Mouse (Mus musculus) limb, embryonic 14.5 days (tissue): ENCODE measurements around the gene Hcn4. TPM values are rescaled to one million over a fixed set of nuclear protein-coding genes. Genes with fewer than 3 reads are reported as not detected.
A peak's percentile ranks its signal among the peaks of the same experiment; 100 is the strongest.

ENCODE experiments used
- ATAC-seq: fragments of 200-750 bp; cut with Nextera tagmentation; 2 replicates; pipeline ENCODE4 v1.8.0; 2017; ENCODE audit warnings: low read depth, moderate number of reproducible peaks, moderate TSS enrichment; ENCODE audit not compliant: low FRiP score
- DNase-seq: peaks from one replicate; pipeline ENCODE4 v3.0.0-alpha.2; 2015; ENCODE audit warnings: low spot score
- H3K27ac ChIP-seq: fragments of 300-500 bp; sonication (generic); replicated peaks from 2 replicates; pipeline ENCODE4 v1.5.1; 2014; ENCODE audit warnings: low read depth, mild to moderate bottlenecking, low read length, moderate library complexity, mixed read lengths
- H3K27me3 ChIP-seq: fragments of 300-500 bp; sonication (generic); 2 replicates; pipeline ENCODE4 v1.6.1; 2014; ENCODE audit warnings: low read length, mixed read lengths; ENCODE audit not compliant: control insufficient read depth, insufficient read depth
- H3K36me3 ChIP-seq: fragments of 300-500 bp; sonication (generic); 2 replicates; pipeline ENCODE4 v1.6.1; 2014; ENCODE audit warnings: mild to moderate bottlenecking, low read length, moderate library complexity, mixed read lengths; ENCODE audit not compliant: control insufficient read depth, insufficient read depth
- H3K4me1 ChIP-seq: fragments of 300-500 bp; sonication (generic); 2 replicates; pipeline ENCODE4 v1.6.1; 2014; ENCODE audit warnings: antibody characterized with exemption, low read length, mixed read lengths; ENCODE audit not compliant: control insufficient read depth, insufficient read depth
- H3K4me2 ChIP-seq: fragments of 300-500 bp; sonication (generic); replicated peaks from 2 replicates; pipeline ENCODE4 v1.6.1; 2014; ENCODE audit warnings: low read depth, mild to moderate bottlenecking, low read length, moderate library complexity; ENCODE audit not compliant: severe bottlenecking
- H3K4me3 ChIP-seq: fragments of 300-500 bp; sonication (generic); replicated peaks from 2 replicates; pipeline ENCODE4 v1.5.1; 2014; ENCODE audit warnings: low read length
- H3K9ac ChIP-seq: fragments of 300-500 bp; sonication (generic); 2 replicates; pipeline ENCODE4 v1.6.1; 2014; ENCODE audit warnings: mild to moderate bottlenecking, low read depth, low read length, moderate library complexity; ENCODE audit not compliant: severe bottlenecking
- H3K9me3 ChIP-seq: fragments of 300-500 bp; sonication (generic); 2 replicates; pipeline ENCODE4 v1.6.1; 2016; ENCODE audit warnings: low read length; ENCODE audit not compliant: control insufficient read depth
- POLR2A ChIP-seq: fragments of 200-500 bp; IDR thresholded peaks from 2 replicates; pipeline ENCODE4 v1.8.0; 2012; ENCODE audit warnings: inconsistent platforms, mild to moderate bottlenecking, moderate library complexity, borderline replicate concordance; ENCODE audit not compliant: insufficient read depth, insufficient read length; ENCODE audit errors: extremely low read depth
- WGBS: fragments of 180-500 bp; shearing (Covaris S2); extraction: QIAGEN DNeasy Blood & Tissue Kit; methylation state at CpG from one replicate; pipeline ENCODE4 v1.1.7; 2014; 5-methylcytosine and 5-hydroxymethylcytosine counted together
- polyA plus RNA-seq, 2 experiments: library from polyadenylated mRNA; depleted of rRNA in 1 of 2; stranded (reverse) in 1 of 2; unstranded in 1 of 2; fragments of >200 nt; fragmentation: Nextera tagmentation in 1 of 2; extraction: Ambion mirVana in 1 of 2; gene quantifications; 2 replicates each; pipeline versions ENCODE4 v1.2.1 to v1.2.3; 2012 to 2014

The Hcn4 gene
- polyA plus RNA-seq, 2 experiments: 0.25 to 1.2 TPM

GRCm38 (mm10) chr9:58899602-58900001, 76.4 kb downstream of the Hcn4 start:
- DNase-seq (no peak), ATAC-seq (no peak)
- Histone ChIP-seq H3K36me3 (peaks cover 55% of the 10 kb centered on the region), H3K4me1 (no peaks in the 10 kb centered on the region), H3K27me3 (no peaks in the 10 kb centered on the region), H3K9me3 (no peaks in the 10 kb centered on the region), H3K27ac (no peak overlapping the region), H3K4me2 (no peak overlapping the region), H3K4me3 (no peak overlapping the region), H3K9ac (no peak overlapping the region)
- no peak for TF ChIP-seq POLR2A

- Histone ChIP-seq H3K9ac (no peak overlapping the region), H3K27me3 (no peaks in the 10 kb centered on the region), H3K4me2 (no peak overlapping the region), H3K4me3 (no peak overlapping the region), H3K4me1 (no peaks in the 10 kb centered on the region), H3K27ac (no peak overlapping the region), H3K36me3 (peaks cover 68% of the 10 kb centered on the region), H3K9me3 (no peaks in the 10 kb centered on the region)
- ATAC-seq (no peak), DNase-seq (peak; percentile 59)
- WGBS: 69% methylated on average over 6 of the region's 6 CpGs
- TF ChIP-seq POLR2A: no peak
Observed at GRCm38 (mm10) chr9:58902869-58903585, 79.8 kb downstream of the Hcn4 start.

Other genes with a start within 250 kb of the Hcn4 start
- 335 and 379 TPM in 2 replicates for gene Nptn, start 241.2 kb upstream of the Hcn4 start, polyA plus RNA-seq (2012; rRNA removed)
- 121 and 135 TPM in 2 replicates for gene Nptn, start 241.2 kb upstream of the Hcn4 start, polyA plus RNA-seq (2014; fragmentation: Nextera tagmentation; extraction: Ambion mirVana)
- 1.0 and 1.5 TPM in 2 replicates for gene Rec114, start 79.4 kb upstream of the Hcn4 start, polyA plus RNA-seq (2012; rRNA removed)
- gene Rec114, start 79.4 kb upstream of the Hcn4 start, polyA plus RNA-seq (2014; fragmentation: Nextera tagmentation; extraction: Ambion mirVana): 2.4 and 2.8 TPM in 2 replicates
- gene Neo1, start 213.0 kb downstream of the Hcn4 start, polyA plus RNA-seq (2012; rRNA removed): 83.5 and 95.9 TPM in 2 replicates
- gene Neo1, start 213.0 kb downstream of the Hcn4 start, polyA plus RNA-seq (2014; fragmentation: Nextera tagmentation; extraction: Ambion mirVana): 57.1 and 63.9 TPM in 2 replicates